Mouse (Mus musculus): ENCODE results near the gene Btk. TPM values are rescaled to one million over a fixed set of nuclear protein-coding genes. Genes with fewer than 3 reads are reported as not detected.
"Not testable (repeated sequence)": the region's sequence is repeated elsewhere in the genome, so short reads cannot be mapped to it uniquely, and the experiment has no call there.

Btk gene
- polyA plus RNA-seq, 1 experiment = 79.4 TPM

DNA sequence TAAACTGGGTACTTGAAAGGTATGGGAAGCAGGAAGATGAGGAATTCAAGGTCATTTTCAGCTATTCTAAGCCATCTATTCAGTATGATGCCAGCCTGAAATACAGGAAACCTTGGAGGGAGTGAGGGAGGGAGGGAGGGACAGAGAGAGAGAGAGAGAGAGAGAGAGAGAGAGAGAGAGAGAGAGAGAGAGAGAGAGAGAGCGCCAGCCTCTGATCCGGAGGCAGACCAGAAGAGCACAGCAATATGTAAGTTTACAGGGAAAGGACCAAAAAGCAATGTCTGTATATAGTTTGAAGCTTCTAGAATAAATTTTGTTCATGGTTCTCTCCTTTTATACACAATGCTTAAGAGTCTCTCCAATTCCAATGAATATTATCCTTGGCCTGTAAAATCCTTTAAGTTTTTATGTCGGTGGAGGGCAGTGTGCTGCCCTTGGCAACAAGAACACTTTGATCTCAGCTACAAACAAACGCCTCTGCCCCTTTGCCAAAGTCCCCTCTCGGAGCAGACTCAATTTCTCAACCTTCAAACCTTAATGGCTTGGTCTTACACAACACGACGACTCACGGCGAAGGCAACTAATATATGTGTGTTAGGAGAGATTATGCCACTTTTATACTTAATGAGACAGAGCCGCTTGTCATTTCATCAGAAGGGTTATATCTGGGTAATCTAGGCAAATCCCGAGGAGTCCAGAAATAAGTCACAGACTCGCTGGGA is 42.8 kb downstream of the Btk start:
- 12% methylated on average over 12 of the region's 12 CpGs for WGBS
- H3K4me1 ChIP-seq (ENCODE audit: control insufficient read depth, insufficient read depth, low read length) = no peaks in the 10 kb centered on the region

DNA sequence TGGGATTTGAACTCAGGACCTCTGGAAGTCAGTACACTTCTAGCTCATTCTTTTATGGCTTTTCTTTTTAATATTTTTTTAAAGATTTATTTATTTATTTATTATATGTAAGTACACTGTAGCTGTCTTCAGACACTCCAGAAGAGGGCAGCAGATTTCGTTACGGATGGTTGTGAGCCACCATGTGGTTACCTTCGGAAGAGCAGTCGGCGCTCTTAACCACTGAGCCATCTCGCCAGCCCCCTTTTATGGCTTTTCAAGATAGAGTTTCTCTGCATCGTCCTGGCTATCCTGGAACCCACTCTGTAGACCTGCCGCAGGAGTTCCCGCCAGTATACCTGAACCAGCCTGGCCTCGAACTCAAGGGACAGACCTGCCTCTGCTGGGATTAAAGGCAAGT is 43.6 kb downstream of the Btk start:
- 31% methylated on average over 10 of the region's 10 CpGs for WGBS
- H3K4me1 ChIP-seq (ENCODE audit: control insufficient read depth, insufficient read depth, low read length); H3K27ac ChIP-seq (ENCODE audit: control insufficient read depth, insufficient read depth, low read depth, low read length, poor library complexity): not testable (repeated sequence)
- H3K4me3 ChIP-seq (replicated peaks; ENCODE audit: control insufficient read depth, low read depth, low read length) = peak overlapping the region; percentile 48

More for the DNA sequence above, 42.8 kb downstream of the Btk start:
- Histone ChIP-seq H3K27ac (ENCODE audit: control insufficient read depth, insufficient read depth, low read depth, low read length, poor library complexity) (no peak overlapping the region), H3K4me3 (replicated peaks; ENCODE audit: control insufficient read depth, low read depth, low read length) (peak overlapping the region; percentile 91)
- TF ChIP-seq POLR2A (IDR thresholded peaks at IDR 0.05; ENCODE audit: borderline replicate concordance, control insufficient read depth, low read depth, low read length) = no peak
- no peak for TF ChIP-seq CTCF (IDR thresholded peaks at IDR 0.05; ENCODE audit: control insufficient read depth, insufficient read depth, low read length)

DNA sequence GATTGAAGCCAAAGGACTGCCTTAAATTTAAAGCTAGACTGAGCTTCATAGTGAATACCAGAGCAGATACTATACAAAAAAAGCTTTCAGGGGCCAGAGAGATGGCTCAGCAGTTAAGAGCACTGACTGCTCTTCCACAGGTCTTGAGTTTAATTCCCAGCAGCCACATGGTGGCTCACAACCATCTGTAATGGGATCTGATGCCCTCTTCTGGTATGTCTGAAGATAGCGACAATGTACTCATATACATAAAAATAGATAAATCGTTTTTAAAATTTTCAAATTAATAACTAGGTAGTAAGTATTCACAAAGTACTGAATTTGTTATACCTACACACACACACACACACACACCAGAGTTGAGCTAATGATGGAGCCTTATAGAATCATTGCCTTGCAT is 50.0 kb downstream of the Btk start:
- 86% methylated on average over 2 of the region's 2 CpGs for WGBS
- Histone ChIP-seq H3K27ac (ENCODE audit: control insufficient read depth, insufficient read depth, low read depth, low read length, poor library complexity) (no peak overlapping the region), H3K4me3 (replicated peaks; ENCODE audit: control insufficient read depth, low read depth, low read length) (no peak overlapping the region), H3K4me1 (ENCODE audit: control insufficient read depth, insufficient read depth, low read length) (no peaks in the 10 kb centered on the region)
- TF ChIP-seq POLR2A (IDR thresholded peaks at IDR 0.05; ENCODE audit: borderline replicate concordance, control insufficient read depth, low read depth, low read length) (no peak), CTCF (IDR thresholded peaks at IDR 0.05; ENCODE audit: control insufficient read depth, insufficient read depth, low read length) (no peak)

DNA sequence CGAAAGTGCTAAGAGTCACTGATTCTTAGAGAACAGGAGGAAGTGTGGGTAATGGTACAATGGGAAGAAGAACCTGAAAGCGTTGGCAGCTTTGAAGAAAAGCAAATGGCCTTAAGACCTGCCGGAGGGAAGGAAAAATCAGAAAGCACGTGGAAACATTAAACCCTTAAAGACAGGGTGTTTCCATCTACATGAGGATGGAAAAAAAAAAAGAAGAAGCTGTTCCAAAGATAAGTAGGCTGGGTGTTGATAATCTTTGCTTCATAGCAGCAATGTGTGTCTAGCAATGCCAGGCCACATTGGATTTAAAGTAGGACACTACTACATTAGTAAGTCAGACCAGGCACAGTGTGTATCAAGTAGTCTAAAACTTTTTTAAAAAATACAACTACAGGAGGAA is 58.1 kb downstream of the Btk start:
- no peak for TF ChIP-seq CTCF (IDR thresholded peaks at IDR 0.05; ENCODE audit: control insufficient read depth, insufficient read depth, low read length)
- no peak for TF ChIP-seq POLR2A (IDR thresholded peaks at IDR 0.05; ENCODE audit: borderline replicate concordance, control insufficient read depth, low read depth, low read length)
- WGBS = 74% methylated on average over 4 of the region's 4 CpGs
- Histone ChIP-seq H3K27ac (ENCODE audit: control insufficient read depth, insufficient read depth, low read depth, low read length, poor library complexity) (no peak overlapping the region), H3K4me3 (replicated peaks; ENCODE audit: control insufficient read depth, low read depth, low read length) (no peak overlapping the region), H3K4me1 (ENCODE audit: control insufficient read depth, insufficient read depth, low read length) (no peaks in the 10 kb centered on the region)

DNA sequence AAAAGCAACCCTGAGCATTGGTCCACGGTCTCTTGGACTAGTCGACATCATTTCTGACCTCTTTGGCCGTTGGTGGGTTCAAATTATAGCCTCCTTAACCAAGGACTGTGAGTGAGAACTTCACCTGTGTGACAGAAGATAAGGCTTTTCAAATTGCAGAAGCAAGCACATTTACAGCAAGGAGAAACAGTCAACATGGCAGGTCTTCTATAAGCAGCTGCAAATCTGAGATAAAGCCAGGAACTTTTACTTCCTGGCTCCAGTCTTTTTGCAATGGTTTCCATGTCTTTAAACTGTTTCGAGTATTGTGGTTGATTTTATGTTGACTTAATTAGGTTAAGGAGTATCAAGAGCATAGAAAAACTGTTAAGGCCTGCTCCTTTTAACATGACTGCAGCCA is 59.6 kb downstream of the Btk start:
- Histone ChIP-seq H3K4me1 (ENCODE audit: control insufficient read depth, insufficient read depth, low read length) (no peaks in the 10 kb centered on the region), H3K27ac (ENCODE audit: control insufficient read depth, insufficient read depth, low read depth, low read length, poor library complexity) (no peak overlapping the region), H3K4me3 (replicated peaks; ENCODE audit: control insufficient read depth, low read depth, low read length) (no peak overlapping the region)
- TF ChIP-seq CTCF (IDR thresholded peaks at IDR 0.05; ENCODE audit: control insufficient read depth, insufficient read depth, low read length) (no peak), POLR2A (IDR thresholded peaks at IDR 0.05; ENCODE audit: borderline replicate concordance, control insufficient read depth, low read depth, low read length) (no peak)
- 44% methylated on average over 4 of the region's 4 CpGs for WGBS

DNA sequence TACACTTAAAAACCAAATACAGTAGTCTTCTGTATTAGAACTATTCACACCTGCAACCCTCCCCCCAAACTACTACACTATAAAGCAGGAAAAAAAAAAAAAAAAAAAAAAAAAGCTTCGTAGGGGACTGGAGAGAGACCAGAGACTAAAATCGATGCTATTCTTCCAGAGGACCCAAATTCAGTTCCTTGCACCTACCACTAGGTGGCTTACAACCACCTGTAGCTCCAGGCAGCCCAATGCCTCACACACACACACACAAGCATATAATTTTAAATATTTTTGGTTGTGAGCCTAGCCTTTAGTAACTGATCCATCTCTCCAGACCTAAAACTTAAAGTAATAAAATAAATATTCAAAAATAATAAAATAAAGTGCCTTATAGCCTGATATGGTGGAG is 73.9 kb downstream of the Btk start:
- H3K27ac ChIP-seq (ENCODE audit: control insufficient read depth, insufficient read depth, low read depth, low read length, poor library complexity) = no peak overlapping the region
- 19% methylated on average over 2 of the region's 2 CpGs for WGBS
- H3K4me1 ChIP-seq (ENCODE audit: control insufficient read depth, insufficient read depth, low read length) = no peaks in the 10 kb centered on the region
- H3K4me3 ChIP-seq (replicated peaks; ENCODE audit: control insufficient read depth, low read depth, low read length) = no peak overlapping the region
- TF ChIP-seq POLR2A (IDR thresholded peaks at IDR 0.05; ENCODE audit: borderline replicate concordance, control insufficient read depth, low read depth, low read length) (no peak), CTCF (IDR thresholded peaks at IDR 0.05; ENCODE audit: control insufficient read depth, insufficient read depth, low read length) (peak; percentile 42; the same call in 1 of the 2 replicates)

DNA sequence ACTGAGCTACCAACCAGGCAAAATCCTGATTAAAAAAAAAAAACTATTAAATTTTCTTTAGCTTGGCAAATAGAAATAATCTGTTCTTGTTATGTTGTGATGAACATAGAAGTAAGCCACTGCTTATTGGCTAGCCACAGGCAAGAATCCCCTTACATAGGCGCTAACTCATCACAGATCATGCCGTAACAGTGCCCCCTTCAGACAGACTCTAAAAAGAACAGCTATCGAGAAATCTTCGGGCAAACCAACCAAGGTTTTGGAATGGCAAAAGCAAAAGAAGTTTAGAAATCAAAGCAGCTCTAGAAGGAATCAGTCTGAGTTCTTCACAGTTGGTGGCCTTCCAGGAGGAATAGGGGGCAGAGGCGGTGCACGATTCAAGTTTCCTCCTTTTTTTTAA is 75.4 kb downstream of the Btk start:
- WGBS = 75% methylated on average over 6 of the region's 6 CpGs
- TF ChIP-seq CTCF (IDR thresholded peaks at IDR 0.05; ENCODE audit: control insufficient read depth, insufficient read depth, low read length) (no peak), POLR2A (IDR thresholded peaks at IDR 0.05; ENCODE audit: borderline replicate concordance, control insufficient read depth, low read depth, low read length) (no peak)
- H3K27ac ChIP-seq (ENCODE audit: control insufficient read depth, insufficient read depth, low read depth, low read length, poor library complexity) = no peak overlapping the region

DNA sequence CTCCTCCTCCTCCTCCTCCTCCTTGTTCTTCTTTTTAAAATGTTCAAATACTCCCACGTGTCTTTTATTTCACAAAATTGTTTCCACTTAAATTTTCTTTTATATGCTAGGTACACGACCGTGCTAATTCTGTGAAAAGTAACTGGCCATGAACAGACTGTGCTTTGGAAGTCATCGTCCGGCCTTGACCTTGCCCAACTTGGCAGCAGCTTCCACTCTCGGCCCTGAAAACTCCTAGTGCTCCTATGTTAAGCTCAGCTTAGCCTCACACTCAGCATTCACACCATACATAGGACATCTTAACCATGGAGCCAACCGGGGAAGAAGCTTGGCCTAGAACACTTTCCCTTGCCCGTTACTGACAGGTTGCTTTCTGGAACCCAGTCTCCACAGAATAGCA is 82.7 kb downstream of the Btk start:
- Histone ChIP-seq H3K27ac (ENCODE audit: control insufficient read depth, insufficient read depth, low read depth, low read length, poor library complexity) (no peak overlapping the region), H3K4me1 (ENCODE audit: control insufficient read depth, insufficient read depth, low read length) (no peaks in the 10 kb centered on the region), H3K4me3 (replicated peaks; ENCODE audit: control insufficient read depth, low read depth, low read length) (no peak overlapping the region)
- TF ChIP-seq POLR2A (IDR thresholded peaks at IDR 0.05; ENCODE audit: borderline replicate concordance, control insufficient read depth, low read depth, low read length) (no peak), CTCF (IDR thresholded peaks at IDR 0.05; ENCODE audit: control insufficient read depth, insufficient read depth, low read length) (no peak)
- 74% methylated on average over 8 of the region's 8 CpGs for WGBS

More for the DNA sequence above, 75.4 kb downstream of the Btk start:
- H3K4me3 ChIP-seq (replicated peaks; ENCODE audit: control insufficient read depth, low read depth, low read length) = no peak overlapping the region
- H3K4me1 ChIP-seq (ENCODE audit: control insufficient read depth, insufficient read depth, low read length) = no peaks in the 10 kb centered on the region

Other genes with a start within 250 kb of the Btk start
- 0.84 and 2.0 TPM in 2 replicates for gene Drp2, start 179.0 kb downstream of the Btk start, polyA plus RNA-seq (2011; ENCODE audit: insufficient read depth, insufficient read length, low replicate concordance, missing spikeins)
- not detected in 2 replicates for gene Taf7l, start 107.1 kb downstream of the Btk start, polyA plus RNA-seq (2011; ENCODE audit: insufficient read depth, insufficient read length, low replicate concordance, missing spikeins)
- 11.6 and 28.4 TPM in 2 replicates for gene Timm8a1, start 41.7 kb downstream of the Btk start, polyA plus RNA-seq (2011; ENCODE audit: insufficient read depth, insufficient read length, low replicate concordance, missing spikeins)
- gene Rpl36a, start 2.1 kb upstream of the Btk start, polyA plus RNA-seq (2011; ENCODE audit: insufficient read depth, insufficient read length, low replicate concordance, missing spikeins) = 431 and 606 TPM in 2 replicates
- 1.5 and 6.8 TPM in 2 replicates for gene Gla, start 17.6 kb upstream of the Btk start, polyA plus RNA-seq (2011; ENCODE audit: insufficient read depth, insufficient read length, low replicate concordance, missing spikeins)
- gene Hnrnph2, start 17.6 kb upstream of the Btk start, polyA plus RNA-seq (2011; ENCODE audit: insufficient read depth, insufficient read length, low replicate concordance, missing spikeins) = 50.4 and 53.5 TPM in 2 replicates
- gene Armcx4, start 102.9 kb upstream of the Btk start, polyA plus RNA-seq (2011; ENCODE audit: insufficient read depth, insufficient read length, low replicate concordance, missing spikeins) = 1.2 and 2.5 TPM in 2 replicates
- gene Armcx1, start 134.4 kb upstream of the Btk start, polyA plus RNA-seq (2011; ENCODE audit: insufficient read depth, insufficient read length, low replicate concordance, missing spikeins) = 3.2 and 4.7 TPM in 2 replicates
- gene Armcx6, start 167.8 kb upstream of the Btk start, polyA plus RNA-seq (2011; ENCODE audit: insufficient read depth, insufficient read length, low replicate concordance, missing spikeins) = 1.2 and 4.6 TPM in 2 replicates
- gene Armcx3, start 173.0 kb upstream of the Btk start, polyA plus RNA-seq (2011; ENCODE audit: insufficient read depth, insufficient read length, low replicate concordance, missing spikeins) = 5.4 and 13.2 TPM in 2 replicates
- 3.1 and 6.5 TPM in 2 replicates for gene Armcx2, start 225.7 kb upstream of the Btk start, polyA plus RNA-seq (2011; ENCODE audit: insufficient read depth, insufficient read length, low replicate concordance, missing spikeins)